Mouse (Mus musculus) adrenal gland, adult (tissue): ENCODE measurements around the gene Plekha5.
"Not testable (repeated sequence)": the region's sequence is repeated elsewhere in the genome, so short reads cannot be mapped to it uniquely, and the experiment has no call there.

Source experiments
- DNase-seq, 2 experiments: peaks; one replicate each; pipeline ENCODE4 v3.0.0; 2022 to 2023; ENCODE audit warnings: low spot score in 1 of 2; ENCODE audit not compliant: inconsistent age in 2 of 2

The Plekha5 gene

DNA sequence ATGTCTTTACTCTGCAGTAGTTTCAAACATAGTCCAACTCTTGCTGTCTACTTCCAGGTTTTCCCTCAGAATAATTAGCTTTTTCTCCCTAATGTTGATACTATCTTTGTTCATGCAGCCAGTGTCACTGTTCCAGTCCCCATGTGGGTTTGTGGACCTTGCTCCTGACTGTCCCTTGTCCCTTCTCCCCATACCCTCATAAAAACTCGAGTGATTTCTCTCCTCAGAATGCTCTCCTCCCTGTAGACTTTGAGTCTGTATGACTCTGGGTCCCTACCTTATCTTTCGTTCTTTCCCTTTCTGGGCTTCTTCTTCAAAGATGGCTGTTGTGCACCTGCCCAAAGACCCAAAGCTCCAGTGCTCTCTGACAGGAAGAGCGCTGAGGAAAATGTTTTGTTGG is 64.8 kb downstream of the Plekha5 start:
- no peak for DNase-seq

DNA sequence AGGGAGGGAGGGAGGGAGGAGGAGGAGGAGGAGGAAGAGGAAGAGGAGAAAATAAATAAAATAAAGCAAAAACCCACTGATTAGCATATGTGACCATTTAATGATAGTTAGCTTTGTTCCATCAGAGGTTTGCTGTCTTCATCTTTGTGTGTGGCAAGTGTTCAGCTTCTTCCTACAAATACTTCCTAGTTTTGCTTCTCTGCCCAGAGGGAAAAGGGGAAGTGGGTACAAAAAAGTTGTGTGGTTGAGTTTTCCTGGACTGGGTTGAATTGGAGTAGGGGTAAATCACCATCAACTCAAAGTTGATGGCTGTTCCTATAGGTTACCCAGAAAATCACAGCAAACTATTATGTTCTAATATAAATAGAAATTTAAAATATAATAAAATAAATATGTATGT is 65.7 kb downstream of the Plekha5 start:
- DNase-seq = no peak

DNA sequence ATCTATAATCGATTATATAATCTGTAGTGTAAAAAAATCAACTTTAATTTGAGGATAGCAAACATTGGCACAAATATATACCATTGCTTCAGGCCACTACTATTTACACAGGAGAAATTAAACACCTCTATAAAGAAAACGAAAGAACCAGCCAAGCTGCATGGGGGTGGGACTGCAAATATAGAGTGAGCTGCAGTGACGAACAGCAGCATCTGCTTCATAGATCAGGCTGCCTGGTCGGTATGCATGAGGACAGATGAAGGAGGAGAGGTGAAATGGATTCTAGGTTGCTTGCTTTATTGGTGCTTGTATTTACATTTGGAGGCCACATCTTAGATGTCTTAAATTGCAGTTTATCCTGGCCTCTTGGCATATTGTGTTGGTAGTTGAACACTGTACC is 66.4 kb downstream of the Plekha5 start:
- DNase-seq = no peak

DNA sequence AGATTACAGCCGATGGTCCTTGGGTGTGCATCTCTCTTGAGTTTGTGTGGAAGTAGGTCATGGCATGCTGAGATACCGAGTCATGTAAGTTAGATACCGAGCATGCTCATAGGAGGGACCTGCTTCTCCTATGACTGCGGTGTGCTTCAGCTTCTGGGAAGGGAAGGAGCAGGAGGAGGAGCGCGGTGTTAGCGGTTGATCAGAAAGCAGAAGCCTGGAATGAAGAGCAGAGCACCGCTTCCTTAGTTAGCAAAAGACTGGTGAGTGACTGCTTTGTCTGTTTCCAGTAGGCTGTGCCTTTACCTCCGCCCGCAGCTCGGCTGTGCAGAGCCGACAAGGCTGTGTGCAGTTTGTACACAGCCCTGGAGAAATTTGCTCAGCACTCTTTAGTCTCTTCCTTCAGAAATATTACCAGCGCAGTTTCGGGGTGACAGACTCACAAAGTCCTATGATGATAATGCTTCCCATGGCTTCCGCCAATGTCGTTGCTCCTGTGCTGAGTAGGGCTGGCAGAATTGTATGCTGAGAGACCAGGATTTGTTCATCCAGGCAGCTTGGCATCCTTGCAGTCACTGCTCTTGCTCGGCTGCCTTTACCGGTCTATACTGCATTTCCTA is 67.2 kb downstream of the Plekha5 start:
- DNase-seq = no peak

DNA sequence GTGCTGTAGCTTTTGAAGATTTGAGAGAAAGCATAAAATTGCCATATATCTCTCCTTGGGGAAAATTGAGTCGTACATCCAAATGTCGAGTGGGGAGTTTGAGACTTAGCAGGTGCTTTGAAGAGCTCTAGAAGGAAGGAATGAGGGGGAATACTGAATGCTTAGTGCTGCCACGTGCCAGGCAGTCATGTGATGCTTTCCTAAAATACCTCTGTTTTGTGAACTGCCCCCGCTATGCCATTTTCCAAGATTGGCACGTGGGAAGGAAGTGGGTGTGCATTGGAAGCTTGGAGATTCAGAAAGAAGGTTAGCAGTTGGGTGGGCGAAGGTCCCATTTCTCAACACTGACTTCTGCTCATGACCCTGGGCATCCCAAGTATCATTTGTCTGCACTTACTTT is 68.2 kb downstream of the Plekha5 start:
- no peak for DNase-seq

DNA sequence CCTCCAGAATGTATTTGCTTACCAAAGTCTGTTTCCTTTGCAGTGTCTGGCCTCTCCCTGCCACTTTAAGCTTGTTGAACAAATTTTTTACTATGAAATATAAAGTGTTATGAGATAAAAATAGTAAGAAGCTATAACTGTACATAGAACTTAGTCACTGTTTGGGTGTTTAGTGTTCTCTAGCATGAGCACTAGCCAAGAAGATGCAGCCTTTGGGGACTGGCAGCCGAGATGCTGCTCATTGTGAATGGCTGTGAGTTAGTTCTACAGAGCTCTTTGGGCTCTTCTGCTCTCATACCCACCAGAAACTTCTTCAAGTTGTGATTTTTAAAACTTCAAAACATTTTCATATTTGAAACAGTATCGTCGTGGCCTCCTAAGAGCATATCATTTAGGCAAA is 74.2 kb downstream of the Plekha5 start:
- no peak for DNase-seq

DNA sequence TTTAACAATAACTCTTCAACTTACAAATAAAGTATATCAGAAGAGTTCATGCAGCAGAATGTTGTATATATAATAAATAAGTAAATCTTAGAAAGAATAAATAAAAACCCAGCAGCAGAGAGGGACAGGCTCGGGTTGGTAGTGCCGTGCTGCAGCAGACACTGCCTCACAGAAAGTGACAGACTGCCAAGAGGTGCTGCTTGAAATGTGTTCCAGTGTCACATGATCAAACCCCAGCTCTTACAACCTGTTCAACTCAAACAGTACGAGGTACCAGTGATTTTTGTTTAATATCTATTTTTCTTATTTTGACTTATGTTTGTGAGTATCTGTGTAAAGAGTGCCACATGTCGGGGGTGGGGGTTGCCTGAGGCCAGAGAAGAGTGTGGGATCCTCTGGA is 75.1 kb downstream of the Plekha5 start:
- no peak for DNase-seq

DNA sequence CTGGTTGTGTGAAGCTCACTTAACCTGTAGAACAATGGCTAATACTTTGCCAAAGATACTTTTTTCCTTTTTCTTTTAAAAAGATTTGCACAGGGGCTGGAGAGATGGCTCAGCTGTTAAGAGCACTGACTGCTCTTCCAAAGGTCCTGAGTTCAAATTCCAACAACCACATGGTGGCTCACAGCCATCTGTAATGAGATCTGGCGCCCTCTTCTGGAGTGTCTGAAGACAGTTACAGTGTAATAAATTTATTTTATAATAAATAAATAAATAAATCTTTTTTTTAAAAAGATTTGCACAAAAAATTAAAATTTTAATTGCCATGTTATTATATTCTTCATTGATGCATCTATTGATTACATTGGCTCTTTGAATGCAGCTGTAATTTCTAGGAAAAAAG is 77.0 kb downstream of the Plekha5 start:
- not testable (repeated sequence) for DNase-seq

DNA sequence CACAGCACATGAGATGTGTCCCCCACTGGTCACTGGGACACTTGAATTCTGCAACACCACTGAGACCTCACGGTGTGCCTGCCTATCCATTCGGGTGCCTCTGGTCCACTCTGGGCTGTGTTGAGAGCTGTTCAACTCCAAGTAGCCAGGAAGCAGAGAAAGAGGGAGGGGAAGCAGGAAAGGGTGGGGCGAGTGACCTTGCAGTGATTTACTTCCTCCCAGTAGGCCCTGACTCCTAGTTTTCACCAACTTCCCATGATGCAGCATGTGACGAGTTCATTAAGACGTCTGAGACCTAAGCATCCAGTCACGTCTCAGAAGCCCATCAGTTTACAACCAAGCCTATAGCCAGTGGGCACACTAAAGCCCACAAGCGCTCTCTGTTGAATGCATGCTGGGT is 78.0 kb downstream of the Plekha5 start:
- DNase-seq = no peak

DNA sequence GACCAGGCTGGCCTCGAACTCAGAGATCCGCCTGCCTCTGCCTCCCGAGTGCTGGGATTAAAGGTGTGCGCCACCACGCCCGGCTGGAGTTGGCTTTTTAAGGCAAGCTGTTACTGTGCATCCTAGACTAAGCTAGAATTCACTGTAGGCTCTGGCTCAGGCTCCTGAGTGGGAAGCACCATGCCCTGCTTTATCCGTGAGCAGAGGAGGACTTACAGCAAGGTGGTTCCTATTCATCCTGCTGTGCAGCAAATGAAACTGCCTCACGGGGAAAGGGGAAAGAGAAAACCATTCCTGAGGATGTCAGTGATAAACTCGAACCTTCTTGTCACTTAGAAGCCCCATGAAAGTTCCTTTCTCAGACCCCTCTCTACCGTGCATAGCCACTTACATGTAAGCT is 80.9 kb downstream of the Plekha5 start:
- DNase-seq = no peak

DNA sequence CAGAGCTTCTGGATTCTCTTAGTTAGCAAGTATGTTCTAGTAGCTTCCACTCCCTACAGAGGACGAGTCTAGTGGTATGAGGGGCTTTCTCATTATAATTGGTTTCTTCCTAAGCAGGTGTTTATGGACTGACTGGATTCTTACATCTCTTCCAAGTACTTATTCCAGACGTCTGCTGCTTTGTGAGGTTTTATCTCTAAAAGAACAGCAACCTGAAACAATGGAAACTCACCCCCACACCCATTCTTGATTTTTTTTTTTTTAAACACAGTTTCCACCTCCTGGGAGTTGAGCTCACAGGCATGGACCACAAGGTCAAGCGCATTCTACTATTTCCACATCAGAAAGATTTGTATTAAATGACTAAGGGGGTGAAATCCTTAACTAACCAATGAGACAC is 83.8 kb downstream of the Plekha5 start:
- no peak for DNase-seq

DNA sequence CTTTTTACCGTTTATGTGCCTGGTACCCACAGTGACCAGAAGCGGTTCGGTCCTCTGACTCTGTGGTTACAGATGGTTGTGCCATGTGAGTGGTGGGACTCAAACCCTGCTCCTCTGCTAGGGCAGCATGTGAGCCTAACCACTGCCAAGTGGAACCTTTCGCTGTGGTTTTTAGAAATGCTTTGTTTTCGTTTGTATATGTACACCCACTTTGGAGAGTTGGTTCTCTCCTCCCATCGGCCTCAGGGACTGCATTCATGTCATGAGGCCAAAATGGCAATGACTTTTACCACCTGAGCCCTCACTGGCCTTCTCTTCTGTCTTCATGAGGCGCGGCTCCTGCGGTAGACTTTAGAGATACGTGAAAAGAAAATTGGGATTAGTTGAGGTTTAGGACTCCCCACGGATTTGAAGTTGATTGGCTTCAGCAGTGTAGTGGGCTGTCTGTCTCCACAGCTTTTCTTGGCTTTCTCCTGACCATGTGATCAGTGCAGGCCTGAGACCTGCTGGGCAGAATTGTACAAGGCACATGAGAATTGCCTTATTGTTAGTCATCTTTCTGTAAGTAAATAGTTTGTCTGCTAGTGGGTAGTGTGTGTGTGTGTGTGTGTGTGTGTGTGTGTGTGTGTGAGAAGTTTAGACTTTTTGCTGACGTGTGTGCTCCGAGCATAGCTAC is 84.8 kb downstream of the Plekha5 start:
- DNase-seq = peak in 1 of 2 experiments; percentile 43

DNA sequence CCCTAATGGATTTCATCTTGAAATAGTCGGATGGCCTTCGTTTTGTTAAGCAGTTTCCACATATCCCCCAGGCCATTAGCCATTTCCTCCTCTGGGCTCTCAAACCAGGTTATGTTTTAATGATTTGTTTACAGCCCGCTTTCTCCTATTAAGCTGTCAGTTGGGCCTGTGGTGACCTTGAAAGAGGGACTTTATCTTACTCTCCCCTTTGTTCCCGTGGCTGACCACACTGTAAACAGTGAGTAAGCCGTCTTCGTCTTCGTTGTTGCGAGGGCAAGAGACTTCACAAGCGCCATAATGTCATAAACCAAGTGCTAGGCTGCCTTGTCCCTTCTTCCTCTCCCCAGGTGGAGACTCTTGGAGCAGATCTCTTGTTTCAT is 85.3 kb downstream of the Plekha5 start:
- peak; percentile 35 to 58 for DNase-seq

DNA sequence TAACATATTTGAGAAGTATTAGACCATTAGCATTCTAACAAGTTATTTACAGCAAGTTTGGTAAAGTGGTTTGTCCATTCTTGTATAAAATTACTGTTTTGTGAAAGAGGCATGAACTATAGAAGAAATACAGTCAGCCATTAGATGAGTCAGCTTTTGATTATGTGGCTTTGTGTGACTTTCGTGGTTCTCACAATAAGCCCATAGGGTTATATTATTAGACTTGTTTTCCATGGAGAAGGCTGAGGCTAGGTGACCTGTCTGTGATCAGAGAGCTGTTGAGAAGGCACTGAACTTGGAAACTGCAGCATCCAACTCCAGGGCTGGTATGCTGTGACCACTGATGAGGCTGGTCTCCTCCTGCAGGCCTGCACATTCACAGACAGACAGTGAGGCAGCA is 88.2 kb downstream of the Plekha5 start:
- no peak for DNase-seq

DNA sequence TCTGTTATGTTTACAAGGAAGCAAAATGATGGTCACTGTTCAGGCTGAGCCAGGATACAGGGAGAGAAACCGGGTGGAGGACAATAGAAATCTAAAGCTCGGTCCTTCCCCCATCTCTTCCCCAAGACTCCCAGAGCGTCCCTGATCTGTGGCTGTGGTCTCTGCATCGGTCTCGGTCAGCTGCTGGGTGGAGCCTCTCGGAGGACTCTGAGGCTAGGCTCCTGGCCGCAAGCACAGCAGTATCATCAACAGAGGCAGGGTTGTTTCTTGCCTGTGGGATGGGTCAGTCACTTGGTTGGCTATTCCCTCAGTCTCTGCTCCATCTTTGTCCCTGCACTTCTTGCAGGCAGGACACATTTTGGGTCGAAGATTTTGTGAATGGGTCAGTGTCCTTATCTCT is 88.6 kb downstream of the Plekha5 start:
- DNase-seq = no peak

DNA sequence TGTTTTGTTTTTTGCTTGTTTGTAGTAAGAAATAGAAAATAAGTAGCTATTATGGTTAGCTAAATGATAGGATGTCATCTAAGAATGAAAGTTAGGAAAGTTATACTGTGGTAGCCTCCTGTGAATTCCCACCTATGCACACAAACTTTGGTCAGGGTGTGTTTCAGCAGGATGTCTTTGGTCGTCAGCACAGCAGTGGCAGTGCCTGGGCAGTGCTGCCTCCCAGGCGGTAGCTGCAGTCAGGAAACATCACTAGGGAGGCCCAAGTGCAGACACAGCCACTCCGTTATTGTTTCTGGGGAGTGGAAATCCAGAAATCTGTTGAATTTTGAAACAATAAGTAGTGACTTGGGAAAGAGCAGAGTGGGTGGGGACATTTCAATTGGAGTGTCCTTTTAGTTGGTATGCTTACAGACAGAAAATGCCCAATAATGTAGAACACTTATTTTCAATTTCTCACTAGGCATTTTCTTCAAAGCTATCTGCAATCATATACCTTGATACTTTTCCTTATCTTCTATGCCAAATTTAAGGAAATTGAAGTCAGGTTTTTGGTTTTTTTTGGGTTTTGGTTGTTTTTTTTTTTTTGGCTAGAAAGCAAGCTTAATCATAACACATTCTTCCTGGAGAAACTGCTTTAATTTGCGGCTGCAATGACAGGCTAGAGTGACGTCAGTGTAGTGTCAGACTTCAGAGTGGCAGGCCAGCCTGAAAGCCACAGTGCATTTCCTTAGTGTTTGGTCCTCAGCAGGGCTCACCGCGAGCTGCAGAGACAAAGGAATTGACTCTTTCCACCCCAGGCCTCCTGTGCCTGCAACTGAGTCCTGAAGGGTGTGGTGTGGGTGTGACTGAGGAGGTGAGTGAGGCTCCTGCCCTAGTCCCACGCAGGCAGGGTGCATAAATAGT is 90.6 kb downstream of the Plekha5 start:
- peak in 1 of 2 experiments; percentile 66 for DNase-seq

DNA sequence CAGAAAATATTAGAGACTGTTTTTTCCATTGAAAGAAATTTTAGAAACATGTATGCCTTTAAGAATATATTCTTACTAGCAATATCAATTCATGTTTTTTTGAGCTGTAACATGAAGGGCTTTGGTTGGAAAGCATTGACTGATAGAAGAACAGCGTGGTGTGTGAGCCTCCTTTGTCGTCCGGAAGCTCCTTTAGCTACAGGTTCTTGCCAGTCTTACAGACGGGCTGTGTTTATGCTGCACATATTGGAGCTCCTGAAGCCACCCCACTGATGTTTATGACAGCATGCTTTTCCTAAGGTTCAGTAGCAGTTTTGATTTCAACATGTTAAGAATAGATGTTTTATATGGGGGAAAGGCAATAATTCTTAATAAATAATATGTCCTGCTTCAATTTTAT is 91.7 kb downstream of the Plekha5 start:
- DNase-seq = no peak

DNA sequence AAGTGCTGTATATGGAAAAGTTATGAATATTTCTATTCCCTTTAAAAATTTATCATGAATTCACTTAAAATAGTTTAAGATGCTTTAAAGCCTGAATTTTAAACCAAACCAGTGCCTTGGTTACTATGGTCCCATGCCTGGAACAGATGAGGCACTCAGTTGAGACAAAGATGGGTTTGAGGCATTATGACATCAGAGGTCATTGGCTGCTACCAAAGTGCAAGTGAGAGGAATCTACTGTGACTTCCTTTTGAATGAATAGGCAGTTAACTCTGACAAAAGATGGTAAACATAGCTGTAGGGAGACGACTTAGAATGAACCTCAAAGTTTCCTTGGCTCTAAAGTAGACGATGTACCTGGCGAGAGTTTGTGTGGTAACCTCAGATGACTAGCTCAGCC is 92.3 kb downstream of the Plekha5 start:
- no peak for DNase-seq

DNA sequence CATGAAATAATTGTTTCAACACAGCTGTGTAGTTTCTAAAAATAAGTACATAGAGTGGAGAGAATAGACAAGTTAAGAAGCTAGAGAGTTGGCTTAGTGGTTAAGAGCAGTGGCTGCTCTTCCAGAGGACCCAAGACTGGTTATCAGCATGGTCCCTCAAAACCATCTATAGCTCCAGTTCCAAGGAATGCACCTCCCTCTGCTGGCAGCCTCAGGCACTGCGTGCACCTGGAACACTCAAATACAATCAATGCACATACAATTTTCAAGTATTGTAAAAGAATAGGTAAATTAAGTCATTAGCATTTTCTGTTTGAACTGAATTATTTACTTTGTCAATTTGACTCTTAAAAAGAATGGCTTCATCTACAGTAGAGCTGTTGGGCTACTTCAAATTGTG is 93.3 kb downstream of the Plekha5 start:
- peak in 1 of 2 experiments; percentile 76 for DNase-seq

DNA sequence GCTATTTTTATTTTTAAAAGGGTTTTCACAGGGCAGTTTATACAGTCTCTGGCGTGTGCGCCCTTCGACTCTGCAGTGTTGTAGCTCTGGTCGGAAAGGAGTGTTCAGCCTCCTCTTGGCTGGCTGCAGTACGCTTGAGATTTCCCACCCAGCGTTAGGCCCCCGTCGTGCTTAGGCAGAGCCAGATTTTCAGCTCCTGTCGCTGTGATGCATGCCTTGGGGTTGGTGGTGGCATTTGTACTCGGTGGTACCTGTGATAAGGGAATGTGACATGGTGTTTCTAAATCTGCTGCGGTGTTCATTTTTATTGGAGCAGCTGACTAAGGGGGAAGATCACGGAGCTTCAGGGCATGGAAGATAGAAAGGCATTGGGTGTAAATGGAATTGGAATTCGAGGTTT is 95.2 kb downstream of the Plekha5 start:
- no peak for DNase-seq

DNA sequence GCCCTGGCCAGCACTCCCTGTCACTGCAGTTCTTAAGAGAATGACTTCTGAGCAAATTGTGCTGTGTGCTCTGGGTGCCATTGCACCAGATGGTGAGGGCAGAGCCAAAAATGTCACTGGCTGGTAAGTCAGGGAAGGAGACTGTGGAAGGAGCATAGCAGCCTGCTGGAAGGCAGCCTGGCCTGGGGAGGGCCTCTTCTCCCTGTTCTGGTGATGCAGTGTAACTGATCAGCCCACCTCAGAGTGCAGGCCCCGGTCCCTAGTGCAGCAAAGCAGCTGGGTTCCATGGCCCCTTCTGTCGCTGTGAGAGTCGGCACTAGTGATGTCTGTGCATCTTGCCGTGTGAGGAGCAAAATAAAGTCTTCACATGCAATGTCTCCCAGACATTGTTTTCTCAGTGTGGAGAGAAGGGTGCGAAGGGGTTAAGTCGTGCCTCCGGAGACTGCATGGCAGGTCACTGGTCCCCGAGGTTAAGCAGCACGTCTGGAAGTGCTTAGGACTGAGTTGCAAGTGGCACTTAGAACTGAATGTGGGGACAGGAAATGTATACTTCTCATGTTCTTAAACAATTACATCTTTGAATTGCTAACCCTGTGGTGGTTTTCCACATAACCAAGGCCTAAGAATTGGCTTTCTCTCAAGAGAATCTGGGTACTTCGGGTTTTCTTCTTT is 95.8 kb downstream of the Plekha5 start:
- no peak for DNase-seq

DNA sequence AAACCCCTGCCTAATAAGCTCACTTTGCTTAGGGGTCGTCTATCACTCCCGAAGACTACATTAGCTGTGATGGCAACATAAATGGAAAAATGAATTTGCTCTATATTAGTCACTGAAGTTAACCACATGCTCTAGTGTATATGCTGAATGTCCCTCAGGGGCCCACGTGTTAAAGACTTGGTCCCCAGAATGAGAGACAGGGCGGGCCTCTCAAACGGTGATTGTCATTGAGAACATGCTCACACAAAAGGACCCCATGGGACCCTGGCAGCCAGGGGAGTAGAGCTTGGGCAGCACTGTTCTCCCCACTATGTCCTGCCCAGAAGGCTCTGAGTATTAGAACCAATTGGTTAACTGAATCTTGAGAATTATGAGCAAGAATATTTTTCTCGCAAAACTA is 97.1 kb downstream of the Plekha5 start:
- DNase-seq = no peak
